Mouse (Mus musculus): ENCODE results near the gene Ung.

Gene Ung

DNA sequence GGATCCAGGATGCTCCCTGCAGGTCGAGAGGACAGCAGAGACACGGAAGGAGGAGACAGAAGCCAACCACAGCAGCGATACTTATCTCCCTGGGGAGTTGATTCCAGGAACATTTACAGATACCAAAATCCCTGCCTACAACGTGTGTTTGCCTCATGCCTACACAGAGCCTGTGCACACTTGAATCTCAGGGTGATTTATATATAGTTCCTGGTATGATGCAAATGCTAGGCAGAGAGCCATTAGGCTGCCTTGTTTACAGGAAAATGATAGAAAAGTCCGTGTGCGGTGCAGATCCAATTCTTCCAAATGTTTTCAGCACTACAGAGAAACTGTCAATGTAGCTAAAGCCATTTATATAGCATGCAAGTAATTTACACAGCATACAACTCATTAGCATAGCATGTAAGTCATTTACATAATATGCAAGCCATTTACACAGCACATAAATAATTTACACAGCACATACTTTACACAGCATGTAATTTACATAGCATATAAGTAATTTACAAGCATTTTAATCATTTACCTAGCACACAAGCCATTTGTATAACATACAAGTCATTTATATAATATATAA is 33.0 kb downstream of the Ung start:
- DNase-seq (ENCODE audit: low read depth, low spot score): peak; percentile 28

DNA sequence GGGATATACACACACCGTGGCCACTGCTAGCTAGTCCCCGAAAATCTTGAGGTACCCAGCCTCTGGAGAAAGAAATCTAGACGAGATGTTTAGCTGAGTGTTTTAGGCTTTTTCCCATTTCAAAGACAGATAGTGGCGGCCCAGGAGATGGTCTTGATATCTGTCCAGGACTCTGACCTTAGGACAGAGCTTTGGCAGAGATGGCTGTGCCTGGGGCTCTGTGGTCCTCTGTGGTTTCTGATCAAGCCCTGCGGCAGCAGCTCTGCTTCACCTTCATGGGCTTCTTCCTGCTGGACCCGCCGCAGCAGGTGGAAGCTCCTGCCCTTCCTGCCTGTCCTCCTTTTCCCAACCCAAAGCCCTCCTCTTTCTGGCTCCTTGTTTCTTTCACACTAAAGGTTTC is 40.2 kb downstream of the Ung start:
- no peak for DNase-seq (ENCODE audit: low read depth, low spot score)

DNA sequence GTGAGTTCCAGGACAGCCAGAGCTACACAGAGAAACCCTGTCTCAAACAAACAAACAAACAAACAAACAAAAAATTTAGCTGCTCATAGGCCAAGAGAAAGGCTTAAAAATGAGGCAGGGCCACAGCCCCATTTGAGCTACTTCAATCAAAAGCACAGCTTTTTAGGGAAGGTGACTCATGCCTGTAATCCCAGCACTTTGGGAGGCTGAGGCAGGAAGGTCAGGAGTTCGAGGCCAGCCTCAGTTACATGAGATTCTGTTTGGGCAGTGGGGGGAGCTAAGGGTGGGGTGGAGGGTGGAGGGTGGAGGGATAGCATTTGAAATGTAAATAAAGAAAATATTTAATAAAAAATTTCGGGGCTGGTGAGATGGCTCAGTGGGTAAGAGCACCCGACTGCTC is 42.8 kb downstream of the Ung start:
- DNase-seq (ENCODE audit: low read depth, low spot score): no peak

DNA sequence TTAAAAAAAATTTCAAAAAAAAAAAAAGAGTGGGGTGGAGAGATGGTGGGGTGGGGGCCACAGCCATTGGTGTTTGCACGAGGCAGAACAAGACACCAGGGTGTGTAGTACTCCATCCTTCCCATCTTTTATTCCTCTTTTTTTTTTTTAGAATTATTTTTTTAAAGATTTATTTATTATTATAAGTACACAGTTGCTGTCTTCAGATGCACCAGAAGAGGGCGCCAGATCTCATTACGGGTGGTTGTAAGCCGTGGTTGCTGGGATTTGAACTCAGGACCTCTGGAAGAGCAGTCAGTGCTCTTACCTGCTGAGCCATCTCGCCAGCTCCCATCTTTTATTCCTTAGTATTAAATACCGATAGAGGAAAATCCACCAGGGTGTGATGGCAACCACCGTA is 43.3 kb downstream of the Ung start:
- DNase-seq (ENCODE audit: low read depth, low spot score): no peak

DNA sequence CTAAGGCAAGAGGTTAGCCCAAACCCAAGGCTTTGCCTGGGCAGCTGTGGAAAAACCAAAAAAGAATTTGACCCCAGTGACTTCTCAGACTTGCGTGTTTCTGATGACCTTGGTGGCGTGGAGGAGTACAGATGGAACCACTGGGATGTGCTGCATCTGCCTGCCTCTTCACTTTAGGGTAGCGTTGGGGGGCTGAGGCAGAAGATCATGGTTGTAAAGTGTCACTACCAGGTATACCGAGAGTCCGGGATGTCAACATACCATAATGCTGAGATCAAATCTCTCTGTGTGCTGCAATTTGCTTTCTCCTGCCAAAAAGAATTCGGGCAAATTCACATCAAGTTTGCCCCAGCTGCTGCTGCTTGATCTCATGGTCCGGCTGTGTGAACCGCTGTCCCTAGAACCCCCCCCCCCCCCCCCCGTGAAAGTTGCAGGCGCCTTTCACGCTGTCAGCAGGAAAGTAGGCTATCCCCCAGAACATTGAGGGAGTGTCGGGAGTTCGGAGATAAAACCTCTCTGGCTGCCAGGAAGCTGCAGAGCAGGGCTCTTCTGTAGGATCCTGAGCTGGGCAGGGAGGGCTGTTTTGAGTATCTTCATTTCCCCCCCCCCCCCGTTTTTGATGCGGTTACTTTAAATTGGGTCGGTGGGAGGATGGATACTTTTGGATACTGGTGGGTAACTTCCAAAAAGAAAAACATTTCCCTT is 43.8 kb downstream of the Ung start:
- no peak for DNase-seq (ENCODE audit: low read depth, low spot score)

DNA sequence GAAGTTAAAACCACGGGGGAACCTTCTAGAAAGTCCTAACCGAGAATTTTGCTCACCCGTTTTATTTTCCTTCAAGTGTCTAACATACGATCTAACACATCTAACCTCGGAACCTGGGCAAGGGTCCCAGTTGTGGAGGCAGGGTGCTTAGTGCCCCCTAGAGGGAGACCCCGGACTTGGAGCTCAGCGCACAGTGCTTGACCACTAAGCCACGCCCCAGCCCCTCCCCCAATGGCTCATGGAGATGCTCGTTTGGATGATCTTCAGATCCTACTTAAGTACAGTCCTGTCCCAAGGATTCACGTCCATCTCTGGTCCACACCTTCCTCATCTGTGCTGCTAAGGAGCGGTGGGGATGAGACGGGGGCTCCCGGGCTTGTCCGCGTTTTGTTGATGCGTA is 44.5 kb downstream of the Ung start:
- DNase-seq (ENCODE audit: low read depth, low spot score): peak; percentile 52

DNA sequence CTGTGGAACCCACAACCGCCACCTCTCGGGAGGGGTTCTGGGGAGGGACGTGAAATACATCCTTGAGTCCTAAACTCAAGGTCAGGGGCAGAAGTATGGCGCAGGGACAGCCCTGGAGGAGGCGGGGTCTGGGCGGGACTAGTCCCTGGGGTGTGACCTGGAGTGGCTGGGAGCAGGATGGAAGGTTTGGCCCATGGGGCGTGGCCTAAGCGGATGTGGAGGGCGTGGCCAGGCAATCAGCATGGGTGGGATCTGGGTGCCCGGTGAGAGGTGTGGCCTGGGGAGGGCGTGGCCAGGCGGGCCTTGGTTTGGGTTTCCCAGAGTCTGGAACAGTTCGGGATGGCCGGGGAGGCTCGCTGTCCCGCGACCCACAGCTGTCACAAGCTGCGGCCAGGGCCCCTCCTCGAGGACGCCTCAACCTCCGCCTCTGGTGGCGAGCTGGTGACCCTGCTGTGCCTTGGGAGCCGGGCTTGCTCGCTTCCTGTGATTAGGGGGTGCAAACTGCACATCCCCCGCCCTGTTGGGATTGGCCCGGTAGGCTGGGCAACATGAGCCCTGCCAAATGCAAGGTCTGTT is 45.5 kb downstream of the Ung start:
- DNase-seq (ENCODE audit: low read depth, low spot score): peak; percentile 99

DNA sequence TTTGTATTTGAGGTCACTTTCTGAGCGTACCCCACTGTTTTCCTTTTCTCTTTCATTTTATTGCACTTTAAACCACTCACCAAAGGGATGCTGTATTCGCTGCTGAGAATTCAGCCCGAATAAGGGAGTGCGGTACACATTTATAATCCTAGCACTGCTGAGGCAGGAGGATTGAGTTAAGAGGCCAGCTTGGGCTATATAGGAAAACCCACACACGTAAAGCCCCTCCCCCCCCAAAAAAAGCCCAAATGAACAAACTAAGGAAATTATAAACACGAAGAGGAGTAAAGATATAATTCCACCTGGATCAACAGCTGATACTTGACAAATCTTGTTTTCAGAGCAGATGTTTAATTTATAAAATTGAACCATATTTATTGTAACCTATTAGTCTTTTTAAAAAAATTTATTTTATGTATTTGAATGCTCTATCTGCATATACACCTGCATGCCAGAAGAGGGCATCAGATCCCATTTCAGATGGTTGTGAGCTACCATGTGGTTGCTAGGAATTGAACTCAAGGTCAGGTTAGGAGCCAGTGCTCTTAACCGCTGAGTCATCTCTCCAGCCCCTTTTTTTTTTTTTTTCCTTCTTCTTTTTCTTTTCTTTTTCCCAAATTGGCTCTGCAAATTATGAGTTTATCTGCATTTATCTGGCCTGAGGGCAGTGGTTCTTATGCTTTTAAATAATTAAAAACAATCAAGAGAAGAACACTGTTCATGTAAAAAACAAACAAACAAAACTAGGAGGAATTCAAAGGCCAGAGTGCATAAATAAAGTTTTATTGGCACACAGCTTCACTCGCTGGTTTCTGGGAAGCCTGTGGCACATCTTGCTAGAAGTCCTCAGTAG is 46.6 kb downstream of the Ung start:
- DNase-seq (ENCODE audit: low read depth, low spot score): peak; percentile 56

DNA sequence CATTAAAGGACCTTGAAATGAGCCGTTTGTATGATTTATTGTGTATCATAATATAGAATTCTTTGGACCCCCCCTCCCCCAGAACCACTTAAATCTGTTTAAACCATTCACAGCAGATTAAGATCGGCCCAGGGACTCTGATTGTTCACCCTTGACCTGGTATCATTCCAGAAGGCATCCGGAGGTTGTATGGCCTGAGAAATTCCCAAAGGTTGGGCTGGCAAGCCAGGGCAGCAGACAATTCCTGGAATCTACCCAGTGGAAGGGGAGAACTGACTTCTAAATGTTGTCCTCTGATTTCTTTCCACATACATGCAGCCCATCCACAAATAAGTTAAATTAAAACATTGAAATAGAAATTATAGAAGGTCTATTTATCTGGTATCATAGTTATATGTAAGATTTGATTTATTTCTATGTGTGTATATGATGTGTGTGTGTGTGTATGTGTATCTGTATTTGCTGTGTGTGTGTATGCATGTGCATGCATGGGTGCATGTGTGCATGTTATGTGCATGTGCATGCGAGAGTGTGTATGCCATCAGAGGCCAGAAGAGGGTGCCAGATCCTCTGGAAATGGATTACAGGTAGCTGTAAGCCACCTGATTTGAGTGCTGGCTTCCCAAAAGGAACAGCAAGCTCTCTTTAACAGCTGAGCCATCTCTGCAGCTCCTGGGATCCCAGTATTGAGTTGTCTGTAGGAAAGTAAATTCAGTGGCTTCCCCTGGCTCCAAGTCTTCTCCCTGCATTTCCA is 48.0 kb downstream of the Ung start:
- DNase-seq (ENCODE audit: low read depth, low spot score): no peak

DNA sequence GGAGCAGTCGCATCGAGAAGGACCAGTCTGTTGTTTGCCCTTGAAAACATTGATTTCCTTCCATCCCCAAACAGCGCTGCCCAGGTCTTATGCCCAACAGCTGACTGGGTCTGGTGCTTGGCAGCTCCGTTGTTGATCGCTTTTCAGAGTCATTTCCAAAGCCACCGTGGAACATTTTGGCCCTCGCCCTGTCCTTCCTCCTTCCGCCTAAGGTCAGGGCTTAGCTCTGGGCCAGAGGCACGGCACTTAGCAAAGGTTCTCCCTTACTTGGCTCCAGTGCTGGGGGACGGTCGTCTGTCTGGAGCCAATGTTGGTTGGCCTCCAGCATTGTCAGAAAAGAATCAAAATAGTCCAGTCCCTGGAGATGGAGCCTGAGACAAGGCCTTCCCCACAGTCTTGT is 49.4 kb downstream of the Ung start:
- DNase-seq (ENCODE audit: low read depth, low spot score): no peak

DNA sequence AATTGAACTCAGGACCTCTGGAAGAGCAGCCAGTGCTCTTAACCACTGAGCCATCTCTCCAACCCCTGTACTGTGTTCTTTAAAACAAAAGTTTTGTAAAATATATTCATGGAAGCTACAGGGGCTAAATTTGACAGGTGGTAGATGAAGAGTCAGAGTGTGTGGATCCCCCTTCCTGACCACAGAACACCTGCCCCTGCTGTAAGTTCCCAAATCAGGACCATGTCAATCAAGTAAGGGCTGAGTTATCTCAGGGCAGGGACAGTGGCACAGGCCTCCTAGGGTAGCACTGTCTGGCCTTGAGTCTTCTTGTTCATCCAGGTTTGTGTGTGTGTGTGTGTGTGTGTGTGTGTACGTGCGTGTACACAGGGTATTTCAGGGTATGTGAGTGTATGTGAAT is 53.3 kb downstream of the Ung start:
- DNase-seq (ENCODE audit: low read depth, low spot score): no peak

DNA sequence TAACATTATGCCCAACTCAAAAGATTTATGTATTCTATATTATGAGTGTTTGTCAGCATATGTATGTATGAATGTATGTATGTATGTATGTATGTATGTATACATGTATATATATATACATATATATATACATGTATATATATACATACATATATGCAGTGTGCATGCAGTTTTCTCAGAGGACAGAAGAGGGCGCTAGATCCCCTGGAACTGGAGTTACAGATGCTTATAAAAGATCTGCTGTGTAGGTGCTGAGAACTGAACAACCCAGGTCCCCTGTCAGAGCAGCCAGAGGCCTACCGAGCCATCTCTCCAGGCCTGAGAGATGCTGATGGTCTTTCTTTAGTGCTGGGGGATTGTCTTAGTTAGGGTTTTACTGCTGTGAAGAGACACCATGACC is 56.9 kb downstream of the Ung start:
- DNase-seq (ENCODE audit: low read depth, low spot score): no peak

Data from 3T3-L1 (cell line).